Mouse (Mus musculus): ENCODE measurements at regions not wholly inside any gene's neighbourhood (a gene's known extent, or its start where the extent isn't known, plus 50 kb on each side); places are given as distances from the start of the nearest gene placed in this dataset.

GRCm38 (mm10) chr2:28287210-28287860 lies 94.5 kb downstream of the Olfm1 start:
- DNase-seq: no peak

GRCm38 (mm10) chr2:28289339-28289738 lies 96.5 kb downstream of the Olfm1 start:
- no peak for DNase-seq

GRCm38 (mm10) chr2:28289860-28290471 lies 97.2 kb downstream of the Olfm1 start:
- DNase-seq: peak; percentile 23

- peak; percentile 30 for DNase-seq
Measured at GRCm38 (mm10) chr2:28294509-28294908, 101.7 kb downstream of the Olfm1 start.

- no peak for DNase-seq
Measured at GRCm38 (mm10) chr2:28296183-28296582, 103.4 kb downstream of the Olfm1 start.

GRCm38 (mm10) chr2:28298738-28299137 lies 105.9 kb downstream of the Olfm1 start:
- no peak for DNase-seq

- DNase-seq: peak; percentile 64
Measured at GRCm38 (mm10) chr2:28299346-28299745, 106.6 kb downstream of the Olfm1 start.

- no peak for DNase-seq
Measured at GRCm38 (mm10) chr2:28301313-28301712, 108.5 kb downstream of the Olfm1 start.

GRCm38 (mm10) chr2:28303936-28304335 lies 111.1 kb downstream of the Olfm1 start:
- DNase-seq: no peak

GRCm38 (mm10) chr2:28304712-28305111 lies 111.9 kb downstream of the Olfm1 start:
- peak; percentile 70 for DNase-seq

- DNase-seq: no peak
Measured at GRCm38 (mm10) chr2:28309122-28309521, 116.3 kb downstream of the Olfm1 start.

GRCm38 (mm10) chr2:28312212-28312611 lies 119.4 kb downstream of the Olfm1 start:
- no peak for DNase-seq

- no peak for DNase-seq
Measured at GRCm38 (mm10) chr2:28325502-28325901, 121.1 kb upstream of the Ppp1r26 start.

GRCm38 (mm10) chr2:28326056-28326455 lies 120.5 kb upstream of the Ppp1r26 start:
- no peak for DNase-seq

GRCm38 (mm10) chr2:28326682-28327081 lies 119.9 kb upstream of the Ppp1r26 start:
- no peak for DNase-seq

GRCm38 (mm10) chr2:28329130-28329529 lies 117.5 kb upstream of the Ppp1r26 start:
- no peak for DNase-seq

- DNase-seq: no peak
Measured at GRCm38 (mm10) chr2:28335141-28335789, 111.3 kb upstream of the Ppp1r26 start.

GRCm38 (mm10) chr2:28335810-28336209 lies 110.8 kb upstream of the Ppp1r26 start:
- DNase-seq: no peak

GRCm38 (mm10) chr2:28336349-28337309 lies 110.0 kb upstream of the Ppp1r26 start:
- DNase-seq: no peak

GRCm38 (mm10) chr2:28337561-28337960 lies 109.0 kb upstream of the Ppp1r26 start:
- no peak for DNase-seq

- DNase-seq: no peak
Measured at GRCm38 (mm10) chr2:28341304-28341703, 105.3 kb upstream of the Ppp1r26 start.

- no peak for DNase-seq
Measured at GRCm38 (mm10) chr2:28348453-28348852, 98.1 kb upstream of the Ppp1r26 start.

Data from adrenal gland, adult 2 months (tissue).